Mouse (Mus musculus) megakaryocyte, adult 5-6 weeks (primary cell): ENCODE results near the gene Kdm5a. TPM values are rescaled to one million over a fixed set of nuclear protein-coding genes. Genes with fewer than 3 reads are reported as not detected.

ENCODE experiments used
- ATAC-seq: 2 replicates; pipeline ENCODE4 v1.8.0; 2016; ENCODE audit warnings: mild to moderate bottlenecking, inconsistent platforms; ENCODE audit not compliant: poor library complexity, severe bottlenecking
- total RNA-seq, 2 experiments: library from RNA; stranded (forward) in 1 of 2; stranded (reverse) in 1 of 2; fragments of 153-499, 151-499 nt in 1 of 2; fragments of 221-1000, 200-1000 nt in 1 of 2; gene quantifications; 2 replicates each; pipeline versions ENCODE4 v1.2.3 to v1.2.4; 2015 to 2017

The Kdm5a gene
- total RNA-seq (2015) (26.6 and 28.9 TPM in 2 replicates), total RNA-seq (2017) (98.9 and 121 TPM in 2 replicates)

DNA sequence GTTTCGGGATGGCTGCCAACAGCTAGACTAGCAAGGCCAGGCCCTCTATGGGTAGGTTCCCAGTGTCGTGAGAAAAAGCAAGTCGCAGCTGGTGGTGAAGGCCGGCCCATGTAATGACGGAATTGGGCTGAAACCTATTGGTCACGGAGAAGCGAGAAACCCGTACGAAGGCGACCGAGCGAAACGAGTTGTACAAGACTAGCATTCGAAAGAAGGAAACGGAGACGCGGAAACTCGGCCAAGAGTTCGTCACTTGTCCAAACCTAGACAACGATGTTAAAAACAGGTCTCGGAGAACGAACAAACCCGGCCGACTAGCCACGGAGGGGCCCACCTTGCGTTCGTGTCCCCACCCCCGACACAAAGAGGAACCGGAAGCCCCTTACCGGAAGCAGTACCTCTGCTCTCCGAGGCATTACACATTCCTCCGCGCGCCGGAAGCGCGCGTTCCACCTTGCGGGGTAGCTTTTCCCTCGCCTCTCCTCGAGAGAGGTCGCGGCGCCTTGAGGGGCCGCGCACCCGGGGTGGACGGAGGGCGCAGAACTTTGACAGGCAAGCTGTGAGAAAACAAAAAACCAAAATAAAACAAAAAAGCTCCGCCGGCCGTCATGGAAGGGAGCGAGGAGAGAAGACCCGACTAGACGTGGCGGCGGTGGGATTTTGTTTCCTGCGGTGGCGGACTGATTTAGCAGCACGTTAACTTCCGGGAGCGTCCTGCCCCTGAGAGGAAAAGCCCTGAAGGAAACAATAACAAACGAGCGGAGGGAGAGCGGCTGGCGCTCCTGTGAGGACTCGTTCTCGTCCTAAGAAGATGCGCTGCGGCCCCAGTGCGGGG lies at the start of gene Kdm5a, which contains the start of gene Ccdc77:
Gene Kdm5a, plus strand, starts transcription at position 437 of the 835 bp plus-strand sequence.
Gene Ccdc77, minus strand, starts transcription at position 687 of the 835 bp plus-strand sequence.
- ATAC-seq: peak; percentile 92

DNA sequence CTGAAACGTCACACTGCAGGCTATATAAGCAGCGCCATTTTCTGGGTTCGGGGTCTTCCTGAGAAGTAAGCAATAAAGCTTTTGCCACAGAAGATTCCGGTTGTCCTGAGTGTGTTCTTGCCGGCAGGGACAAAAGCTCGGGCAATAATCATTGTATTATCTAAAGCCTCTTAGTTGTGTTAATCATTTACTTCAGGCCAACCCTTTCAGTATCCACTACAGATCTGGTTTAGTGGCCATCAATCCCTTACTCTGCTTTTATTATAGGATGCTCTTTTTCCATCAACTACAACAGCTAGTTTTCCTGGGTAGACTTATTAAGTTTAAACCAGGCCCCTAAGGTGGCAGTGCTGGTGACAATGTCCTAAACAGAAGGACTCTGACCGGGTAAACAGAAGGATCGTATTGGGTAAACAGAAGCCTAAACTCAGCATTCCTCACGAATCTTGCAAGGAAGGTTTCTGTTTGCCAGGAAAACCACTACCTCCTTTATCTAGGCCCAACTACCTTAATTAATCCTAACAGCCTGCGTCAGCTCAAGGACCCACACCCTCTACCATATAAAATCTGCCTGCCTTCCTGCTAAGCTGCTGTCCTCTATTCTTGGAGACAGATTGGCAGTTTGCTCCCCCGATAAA lies 45.5 kb upstream of the Kdm5a start:
- ATAC-seq: no peak

DNA sequence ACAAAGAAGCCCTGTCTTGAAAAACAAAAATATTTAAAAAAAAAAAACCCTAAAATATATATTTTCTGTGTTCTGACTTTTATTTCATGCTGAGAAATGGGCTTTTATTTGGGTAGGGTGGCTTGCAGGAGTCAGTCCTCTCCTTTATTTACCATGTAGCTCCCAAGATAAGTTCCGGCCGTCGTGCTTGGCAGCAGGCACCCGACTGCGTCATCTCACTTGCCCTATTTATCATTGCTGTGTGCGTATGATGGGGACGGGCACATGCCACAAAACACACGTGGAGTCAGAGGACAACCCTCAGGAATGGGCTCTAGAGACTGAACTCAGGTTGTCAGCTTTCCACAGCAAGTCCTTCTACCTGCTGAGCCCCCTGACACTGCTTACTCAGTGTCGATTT lies 44.8 kb upstream of the Kdm5a start:
- ATAC-seq: no peak

DNA sequence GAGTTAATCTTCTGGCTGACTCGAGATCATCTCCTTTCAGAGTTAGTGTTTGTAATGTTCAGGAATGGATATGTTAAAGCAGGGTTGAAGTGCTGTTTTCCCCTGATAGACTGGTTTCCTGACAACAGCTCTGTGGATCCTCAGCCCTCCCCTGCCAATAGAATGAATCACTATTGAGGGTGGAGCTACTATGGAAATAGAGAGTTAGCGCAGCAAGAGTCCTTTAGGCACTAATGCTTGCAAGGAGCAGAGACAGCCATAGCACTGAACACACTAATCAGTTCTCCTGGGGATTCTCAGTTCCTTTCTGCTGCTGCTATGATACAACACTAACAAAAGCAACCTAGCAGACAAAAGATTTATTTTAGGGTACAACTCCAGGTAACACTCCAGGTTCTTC lies 43.6 kb upstream of the Kdm5a start:
- no peak for ATAC-seq

DNA sequence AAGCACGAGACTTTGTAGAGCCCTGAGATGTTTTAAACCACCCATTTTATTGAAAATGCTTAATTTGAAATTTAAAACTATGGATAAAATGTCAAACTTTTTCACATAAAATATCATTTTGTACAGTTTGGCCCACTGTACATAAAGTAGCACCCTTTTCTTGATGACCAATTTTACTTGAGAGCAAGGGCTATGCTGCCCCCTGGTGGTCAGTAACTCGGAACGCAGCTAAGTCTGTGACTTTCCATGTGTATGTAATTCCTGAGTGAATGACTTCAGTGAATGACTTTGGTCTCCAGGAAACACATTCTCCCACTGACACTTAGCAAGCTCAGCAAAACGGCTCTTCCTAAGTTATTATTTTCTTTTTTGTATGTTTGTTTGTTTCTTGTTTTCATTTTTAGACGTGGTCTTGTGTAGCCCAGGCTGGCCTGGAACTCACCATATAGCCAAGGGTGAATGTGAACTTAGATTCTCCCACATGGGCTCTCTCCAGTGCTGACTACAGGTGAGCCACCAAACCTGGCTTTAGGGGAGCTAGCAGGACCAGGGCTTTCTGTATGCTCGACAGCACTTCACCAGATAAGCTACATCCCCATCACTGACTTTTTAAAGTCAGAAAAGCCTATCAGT lies 39.5 kb upstream of the Kdm5a start:
- ATAC-seq: peak; percentile 75

DNA sequence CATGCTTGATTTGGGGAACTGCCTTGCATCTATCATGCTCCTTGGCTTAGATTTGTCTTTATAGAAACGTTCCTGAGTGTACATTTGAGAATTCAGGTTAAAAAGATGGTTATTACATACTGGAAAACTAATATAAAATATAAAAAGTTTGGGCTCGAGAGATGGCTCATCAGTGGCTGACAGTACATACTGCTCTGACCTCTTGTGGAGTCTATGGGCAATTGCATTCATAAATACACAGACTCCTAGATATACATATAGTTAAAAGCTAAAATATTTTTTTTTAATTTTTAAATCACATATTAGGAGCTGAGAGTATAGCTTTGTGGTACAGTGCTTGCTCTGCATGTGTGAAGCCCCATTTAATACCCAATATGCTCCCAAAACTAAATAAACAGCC lies 31.6 kb upstream of the Kdm5a start:
- no peak for ATAC-seq

DNA sequence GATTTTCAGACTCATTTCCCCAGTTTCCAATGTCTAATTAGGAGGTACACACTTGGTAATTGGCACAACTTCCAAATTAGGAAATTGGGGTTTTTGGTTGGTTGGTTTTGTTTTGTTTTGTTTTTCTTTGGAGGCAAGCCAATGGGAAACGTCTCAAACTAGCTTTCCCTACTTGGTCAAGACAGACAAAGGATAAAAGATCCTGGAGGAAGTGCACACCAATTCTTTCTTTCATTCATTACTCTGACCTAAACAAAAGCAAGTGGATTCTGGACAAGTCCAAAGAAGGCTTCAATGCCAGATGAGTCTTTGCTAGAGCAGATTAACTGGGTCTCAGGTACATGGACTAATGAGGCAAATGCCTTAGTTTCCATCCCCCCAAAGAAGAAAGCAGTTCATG lies 19.9 kb upstream of the Kdm5a start:
- no peak for ATAC-seq

DNA sequence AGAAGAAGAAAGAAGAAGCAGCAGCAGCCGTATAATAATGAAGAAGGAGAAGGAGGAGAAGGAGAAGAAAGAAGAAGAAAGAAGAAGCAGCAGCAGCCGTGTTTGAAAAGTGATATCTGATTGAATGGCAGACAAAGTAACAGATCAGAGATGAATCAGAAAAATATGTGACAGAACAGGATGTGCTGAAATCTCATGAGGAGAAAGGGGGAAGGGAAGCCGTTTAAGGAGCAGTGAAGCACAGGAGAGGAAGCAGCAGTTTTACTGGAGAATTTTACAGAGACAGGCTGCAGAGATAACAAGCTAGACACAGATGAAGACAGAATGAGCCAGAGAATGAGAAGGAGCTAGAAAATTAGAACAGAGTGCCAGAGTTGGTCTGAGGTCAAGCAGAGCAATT lies 14.9 kb upstream of the Kdm5a start:
- ATAC-seq: no peak

DNA sequence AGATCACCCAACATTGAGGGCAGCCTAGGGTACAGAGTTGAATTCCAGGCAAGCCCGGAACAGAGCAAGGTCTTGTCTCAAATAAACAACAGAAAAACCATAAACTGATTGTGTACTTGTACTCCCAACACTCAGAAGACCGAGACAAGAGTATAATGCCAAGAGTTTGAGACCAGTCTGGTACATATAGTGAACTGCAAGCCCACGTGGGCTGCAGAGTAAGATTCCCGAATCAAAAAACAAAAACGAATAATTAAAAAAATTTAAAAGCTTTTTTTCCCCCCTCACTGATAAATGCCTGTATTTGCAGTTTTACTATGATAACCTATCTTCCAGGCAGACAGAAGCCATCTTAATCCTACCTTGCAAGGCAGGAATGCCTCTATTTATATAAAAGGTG lies 7.4 kb upstream of the Kdm5a start:
- no peak for ATAC-seq

DNA sequence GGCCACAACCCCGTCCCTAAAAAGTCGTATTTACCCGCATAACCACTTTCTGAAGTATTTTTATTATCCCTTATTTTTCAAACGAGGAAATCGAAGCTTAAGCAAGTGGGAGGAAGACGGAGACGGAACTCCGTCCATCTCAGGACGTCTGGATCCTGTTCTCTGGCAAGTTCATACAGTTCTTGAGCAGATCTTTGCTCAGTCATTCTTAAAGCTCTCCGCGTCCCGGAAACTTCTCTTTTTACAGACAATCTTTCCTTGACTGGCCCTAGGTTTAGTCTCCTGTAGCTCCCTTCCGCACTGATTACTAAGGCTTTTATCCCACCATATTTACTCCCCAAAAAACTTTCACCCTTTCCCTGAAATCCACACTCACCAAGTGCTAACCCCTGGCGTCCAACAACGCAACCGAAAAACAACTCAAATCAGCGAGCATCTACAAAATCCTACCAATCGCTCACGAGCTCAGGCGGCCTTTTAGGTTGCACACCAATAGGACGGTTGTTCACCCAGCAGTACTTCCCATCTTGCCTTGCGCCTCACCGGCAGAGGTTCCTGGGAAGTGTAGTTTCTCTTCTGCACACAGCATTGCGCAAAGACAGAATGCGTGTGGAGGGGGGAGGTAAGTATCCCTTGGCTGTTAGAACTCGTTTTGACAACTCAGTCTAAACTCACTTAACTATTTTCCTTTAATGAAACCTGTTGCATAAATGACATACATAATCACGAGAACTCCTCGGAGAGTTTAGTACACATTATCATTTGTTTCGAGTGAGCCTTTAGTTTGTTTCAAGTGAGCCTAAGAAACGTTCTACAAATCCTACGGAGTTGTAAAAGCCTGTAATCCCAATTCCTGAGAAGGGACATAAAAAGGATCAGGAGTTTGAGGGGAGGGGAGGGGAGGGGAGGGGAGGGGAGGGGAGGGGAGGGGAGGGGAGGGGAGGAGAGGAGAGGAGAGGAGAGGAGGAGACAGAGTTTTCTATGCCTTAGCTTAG lies 6.7 kb upstream of the Kdm5a start:
- ATAC-seq: peak; percentile 100

DNA sequence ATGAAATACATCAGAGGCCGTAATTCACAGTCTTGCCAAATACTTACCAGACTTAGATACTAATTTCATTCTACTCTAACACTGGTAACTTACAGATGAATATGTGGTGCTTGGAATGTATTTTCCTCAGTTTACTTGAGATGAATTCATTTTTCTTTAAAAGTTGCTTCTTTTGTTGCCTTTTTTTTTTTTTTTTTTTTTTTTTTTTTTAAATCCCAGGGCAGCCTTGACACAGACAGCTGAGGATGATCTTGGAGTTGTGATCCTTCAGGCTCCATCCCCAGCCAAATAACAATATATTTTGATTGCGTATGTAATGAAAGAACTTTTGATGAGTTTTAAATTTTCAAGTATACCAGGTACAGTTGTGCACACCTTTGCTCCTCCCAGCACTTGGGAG lies 1.8 kb upstream of the Kdm5a start:
- ATAC-seq: no peak

DNA sequence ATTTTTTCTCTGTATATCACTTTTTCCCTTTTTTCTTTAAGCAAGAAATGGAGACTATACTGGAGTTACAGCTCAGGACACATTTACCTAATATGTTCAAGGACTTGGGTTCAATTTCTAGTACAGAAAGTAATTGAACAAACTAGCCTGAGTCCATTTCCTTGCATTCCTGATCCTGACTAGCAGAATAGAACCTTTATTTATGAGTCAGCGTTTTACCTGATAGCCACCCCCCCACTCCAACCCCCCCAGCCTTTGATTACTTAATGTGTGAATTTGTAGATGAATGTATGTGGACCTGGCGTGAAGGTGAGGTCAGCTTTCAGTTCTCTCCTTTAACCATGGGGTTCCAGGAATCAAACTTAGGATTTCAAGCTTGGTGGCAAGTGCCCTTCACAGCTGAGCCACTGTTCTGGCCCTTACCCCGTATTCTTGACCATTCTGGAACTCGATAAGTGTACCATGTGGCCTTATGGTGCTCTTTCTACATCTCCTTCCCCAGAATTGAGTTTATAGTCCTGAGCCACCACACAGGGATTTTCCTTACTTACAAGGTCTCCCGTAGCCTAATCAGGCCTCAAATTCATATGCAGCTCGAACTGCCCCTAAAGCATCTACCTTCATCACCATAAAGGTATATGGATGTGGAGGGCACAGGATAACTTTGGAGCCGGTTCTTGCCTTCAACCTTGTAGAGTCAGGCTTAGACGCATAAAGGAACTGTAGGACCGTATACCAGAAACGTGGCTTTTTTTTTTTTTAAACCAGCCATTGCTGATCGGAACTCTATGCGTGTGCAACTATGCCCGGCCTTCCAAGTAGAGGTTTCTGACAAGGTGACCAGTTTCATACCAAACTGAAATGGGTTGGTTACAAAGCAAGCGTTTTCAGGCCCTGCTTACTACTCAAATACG lies 893 bp upstream of the Kdm5a start:
- ATAC-seq: peak; percentile 13; the same call in 1 of the 2 replicates

DNA sequence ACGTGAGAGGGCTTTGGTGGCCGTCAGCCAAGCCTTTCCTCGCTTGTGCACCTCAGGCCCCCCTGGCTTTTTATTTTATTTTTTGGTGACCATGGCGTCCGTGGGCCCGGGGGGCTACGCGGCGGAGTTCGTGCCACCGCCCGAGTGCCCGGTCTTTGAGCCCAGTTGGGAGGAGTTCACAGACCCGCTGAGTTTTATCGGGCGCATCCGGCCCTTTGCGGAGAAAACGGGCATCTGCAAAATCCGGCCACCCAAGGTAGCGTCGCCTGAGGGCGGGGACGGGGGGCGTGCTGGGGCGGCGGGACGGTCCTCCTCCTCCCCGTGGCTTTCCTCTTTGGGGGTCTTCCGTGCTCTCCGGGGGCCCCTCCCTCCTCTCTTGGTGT lies 590 bp downstream of the Kdm5a start:
- peak; percentile 18 for ATAC-seq

DNA sequence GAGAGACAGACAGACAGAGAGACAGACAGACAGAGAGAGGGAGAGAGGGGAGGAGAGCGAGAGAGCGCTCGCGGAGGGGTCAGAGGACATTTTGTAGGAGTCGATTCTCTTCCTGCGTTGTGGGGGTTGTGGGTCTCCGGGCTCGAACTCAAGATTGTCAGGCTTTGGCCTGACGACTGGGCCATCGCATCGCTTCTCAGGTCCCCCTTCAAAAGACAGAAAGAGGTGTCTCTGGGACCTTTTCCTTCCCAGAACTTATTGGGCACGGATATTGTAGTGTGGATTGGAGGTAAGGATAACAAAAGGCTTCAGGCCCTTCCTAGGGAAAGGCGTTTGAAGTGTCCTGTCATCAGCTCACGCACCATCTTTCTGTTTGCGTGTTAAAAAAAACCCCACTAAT lies 1.1 kb downstream of the Kdm5a start:
- no peak for ATAC-seq

DNA sequence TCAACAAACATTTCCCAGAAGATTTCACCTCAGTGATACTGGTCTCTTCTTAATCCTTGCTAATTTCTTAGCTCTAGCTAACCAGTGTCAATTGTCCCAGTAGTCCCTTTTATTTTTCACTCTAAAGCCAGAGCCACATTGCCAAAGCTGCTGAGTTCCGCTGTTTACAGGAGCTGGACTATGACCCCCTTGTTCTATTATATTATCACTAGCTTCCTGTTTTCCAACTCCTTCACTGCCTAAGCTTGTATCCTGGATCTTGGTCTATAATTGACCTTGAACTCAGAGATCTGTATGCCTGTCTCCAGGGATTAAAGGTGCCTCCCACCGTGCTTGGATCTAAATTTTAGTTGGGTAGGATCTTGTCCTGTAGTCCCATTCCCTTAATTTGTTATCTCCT lies 12.8 kb downstream of the Kdm5a start:
- ATAC-seq: no peak

DNA sequence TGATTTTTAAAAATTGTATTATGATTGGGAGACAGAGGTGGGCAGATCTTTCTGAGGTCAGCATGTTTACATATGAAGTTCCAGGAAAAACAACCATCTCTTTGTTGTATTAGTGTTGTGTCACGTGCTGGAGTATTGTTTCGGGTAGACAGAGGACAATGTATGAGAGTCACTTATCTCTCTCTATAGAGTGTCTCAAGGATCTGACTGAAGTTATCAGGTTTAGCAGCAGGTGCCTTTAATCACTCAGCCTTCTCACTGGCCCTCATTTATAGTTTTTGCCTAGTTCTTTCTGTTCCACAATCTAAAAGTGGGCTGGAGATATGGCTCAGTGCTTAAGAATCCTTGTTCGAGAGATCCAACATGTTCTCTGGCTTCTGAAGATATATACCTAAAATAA lies 26.1 kb downstream of the Kdm5a start:
- ATAC-seq: no peak

DNA sequence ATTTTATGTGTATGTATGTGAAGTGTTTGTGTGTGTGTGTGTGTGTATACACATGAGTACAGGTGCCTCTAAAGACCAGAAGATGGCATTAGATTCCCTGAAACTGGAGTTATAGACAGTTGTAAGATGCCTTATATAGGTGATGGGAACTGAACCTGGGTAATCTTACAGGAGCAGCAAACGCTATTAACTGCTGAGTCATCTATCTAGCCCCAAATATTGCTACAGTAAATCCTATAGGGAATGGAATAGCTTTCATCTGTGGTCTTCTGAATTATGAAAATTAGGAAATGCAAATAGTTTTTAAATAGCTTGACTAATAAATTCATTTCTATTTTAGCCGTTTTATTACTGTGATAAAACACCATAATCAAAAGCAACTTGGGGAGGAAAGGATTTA lies 28.9 kb downstream of the Kdm5a start:
- no peak for ATAC-seq

DNA sequence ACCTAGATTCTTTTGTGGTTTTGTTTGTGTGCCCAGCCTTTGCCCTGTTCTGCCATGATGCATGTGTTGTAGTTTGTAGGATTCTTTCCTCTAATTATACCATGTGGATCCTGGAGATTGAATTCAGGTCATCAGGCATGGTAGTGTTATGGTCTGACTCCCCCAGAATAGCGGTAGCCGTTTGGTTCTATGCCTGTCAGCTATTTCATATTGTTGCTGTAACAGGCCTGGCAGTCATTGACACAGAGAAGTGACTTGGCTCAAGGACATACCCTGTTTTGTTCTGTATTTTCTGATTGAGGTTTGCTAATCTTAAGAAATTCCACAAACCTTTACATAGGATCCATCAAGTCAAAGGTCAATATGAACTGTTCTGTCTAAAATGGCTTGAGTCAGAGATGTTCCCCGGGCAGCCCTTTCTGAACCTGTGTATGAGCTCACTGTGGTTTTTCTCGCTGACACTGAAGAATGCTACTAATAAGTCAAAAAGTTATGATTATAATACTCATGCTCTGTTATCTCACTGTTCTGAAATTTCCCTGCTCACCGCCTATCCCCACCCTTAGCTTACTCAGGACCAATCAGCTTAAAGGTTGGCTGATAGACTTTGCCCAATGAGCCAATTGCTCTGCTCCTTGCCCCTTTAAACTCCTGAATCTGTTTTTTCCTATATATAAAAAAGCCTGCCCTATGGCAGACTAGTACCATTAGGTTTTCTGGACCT lies 31.9 kb downstream of the Kdm5a start:
- ATAC-seq: no peak

DNA sequence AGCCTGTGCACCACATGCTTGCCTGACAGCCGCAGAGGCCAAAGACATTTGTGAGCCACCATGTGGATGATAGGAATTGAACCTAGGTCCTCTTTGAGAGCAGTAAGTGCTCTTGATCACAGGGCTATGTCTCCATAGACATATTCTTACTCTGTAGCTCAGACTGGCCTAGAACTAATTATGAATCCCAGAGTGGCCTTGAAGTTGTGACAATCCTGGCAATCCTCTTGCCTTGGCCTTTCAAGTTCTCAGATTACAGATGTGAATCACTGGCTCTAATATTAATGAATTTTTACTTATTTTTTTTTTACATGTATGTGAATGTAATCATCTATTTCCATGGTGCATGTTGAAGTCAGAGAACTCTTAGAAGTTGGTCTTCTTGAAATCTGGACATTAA lies 40.0 kb downstream of the Kdm5a start:
- no peak for ATAC-seq
